Mouse (Mus musculus) C2C12 (cell line): ENCODE results near the gene Msi2. TPM values are rescaled to one million over a fixed set of nuclear protein-coding genes. Genes with fewer than 3 reads are reported as not detected.

Source experiments
- H3K27me3 ChIP-seq: one replicate; pipeline ENCODE4 v1.6.1; 2011; ENCODE audit not compliant: control insufficient read depth, insufficient read depth, insufficient read length
- H3K36me3 ChIP-seq: one replicate; pipeline ENCODE4 v1.6.1; 2011; ENCODE audit not compliant: control insufficient read depth, insufficient read depth
- H3K4me3 ChIP-seq: one replicate; pipeline ENCODE4 v1.5.1; 2011; ENCODE audit warnings: mild to moderate bottlenecking, control low read depth; ENCODE audit not compliant: poor library complexity, insufficient read depth, severe bottlenecking
- H3K79me2 ChIP-seq: one replicate; pipeline ENCODE4 v1.6.1; 2011; ENCODE audit not compliant: control insufficient read depth, insufficient read depth
- H3K79me3 ChIP-seq: one replicate; pipeline ENCODE4 v1.6.1; 2011; ENCODE audit warnings: low read depth, control low read depth
- H3ac ChIP-seq: one replicate; pipeline ENCODE3; 2011; ENCODE audit warnings: low read depth; ENCODE audit not compliant: control insufficient read depth, insufficient read length
- CEBPB ChIP-seq: IDR thresholded peaks from one replicate; pipeline ENCODE4 v1.6.1; 2011; ENCODE audit warnings: low read depth, mild to moderate bottlenecking, control low read depth, moderate library complexity
- CTCF ChIP-seq: IDR thresholded peaks from one replicate; pipeline ENCODE4 v1.5.1; 2011; ENCODE audit not compliant: control insufficient read depth, insufficient read depth, insufficient read length
- FOSL1 ChIP-seq: IDR thresholded peaks from one replicate; pipeline ENCODE4 v1.8.0; 2011; ENCODE audit warnings: mild to moderate bottlenecking, low read length; ENCODE audit not compliant: poor library complexity, insufficient read depth, severe bottlenecking
- MAX ChIP-seq: IDR thresholded peaks from one replicate; pipeline ENCODE4 v1.6.1; 2011; ENCODE audit warnings: mild to moderate bottlenecking, control low read depth
- MYOD1 ChIP-seq: IDR thresholded peaks from one replicate; pipeline ENCODE4 v1.6.1; 2011; ENCODE audit warnings: low read depth; ENCODE audit not compliant: control insufficient read depth, insufficient read length
- MYOG ChIP-seq: IDR thresholded peaks from one replicate; pipeline ENCODE4 v1.6.1; 2011; ENCODE audit not compliant: control insufficient read depth, insufficient read length; ENCODE audit errors: extremely low read depth
- USF1 ChIP-seq: IDR thresholded peaks from one replicate; pipeline ENCODE4 v1.6.1; 2011; ENCODE audit warnings: low read depth, mild to moderate bottlenecking, control low read depth, moderate library complexity
- polyA plus RNA-seq: library from polyadenylated mRNA; unstranded; fragments of >200 nt; fragmentation: generic; extraction: Trizol; gene quantifications from one replicate; pipeline ENCODE4 v1.2.1, GENCODE M21; 2012; ENCODE audit warnings: missing spikeins

Msi2 gene
- polyA plus RNA-seq, 1 experiment, result 8.4 TPM

DNA sequence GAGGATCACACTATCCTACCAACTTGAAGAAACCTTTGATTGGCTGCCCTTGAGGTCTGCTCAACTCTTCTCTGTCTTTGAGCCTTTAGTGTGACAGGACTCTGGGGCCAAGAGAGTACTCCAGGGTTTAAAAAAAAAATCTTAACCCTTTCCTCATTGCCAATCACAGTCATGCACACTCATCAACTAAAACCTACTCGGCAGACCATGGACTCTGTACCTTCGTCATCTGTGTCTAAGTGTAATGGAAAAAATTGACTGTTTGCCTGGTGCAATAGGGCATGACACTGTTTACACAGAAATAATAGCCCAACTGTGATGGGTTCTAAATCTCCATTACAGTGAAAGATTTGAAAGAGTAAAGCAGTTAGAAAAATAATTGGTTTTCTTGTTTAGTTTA lies 186.3 kb downstream of the Msi2 start:
- TF ChIP-seq CEBPB (no peak), MYOG (no peak), USF1 (no peak), FOSL1 (no peak), CTCF (no peak), MYOD1 (no peak), MAX (no peak)
- Histone ChIP-seq H3K4me3 (no peak overlapping the region), H3K36me3 (peaks cover 5% of the 10 kb centered on the region), H3K27me3 (no peaks in the 10 kb centered on the region), H3K79me2 (no peaks in the 10 kb centered on the region), H3ac (no peak overlapping the region), H3K79me3 (no peaks in the 10 kb centered on the region)

DNA sequence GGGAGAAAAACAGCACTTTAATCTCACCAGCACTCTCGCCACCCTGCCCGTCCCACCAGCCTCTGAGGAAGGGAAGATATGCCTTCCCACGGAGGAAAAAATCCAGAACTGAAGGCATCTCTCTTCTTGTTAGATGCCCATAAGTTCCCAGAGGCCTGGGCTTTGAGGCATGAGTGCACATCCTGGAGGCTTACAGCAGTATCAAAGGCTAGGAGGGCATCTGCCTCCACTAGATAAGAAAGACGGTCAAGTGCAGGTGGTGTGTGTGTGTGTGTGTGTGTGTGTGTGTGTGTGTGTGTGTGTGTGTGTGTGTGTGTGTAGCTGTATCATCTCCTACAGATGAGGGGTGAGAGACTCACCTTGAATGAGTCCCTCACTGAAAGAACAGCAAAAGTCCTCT lies 188.3 kb downstream of the Msi2 start:
- Histone ChIP-seq H3K36me3 (peaks cover 5% of the 10 kb centered on the region), H3ac (no peak overlapping the region), H3K79me2 (no peaks in the 10 kb centered on the region), H3K27me3 (no peaks in the 10 kb centered on the region), H3K4me3 (no peak overlapping the region), H3K79me3 (no peaks in the 10 kb centered on the region)
- TF ChIP-seq MYOD1 (no peak), MAX (no peak)

GRCm38 (mm10) chr11:88528522-88529101 lies 189.7 kb downstream of the Msi2 start:
- H3K79me2 ChIP-seq, result peaks cover 7% of the 10 kb centered on the region
- no peak overlapping the region for H3ac ChIP-seq
- H3K27me3 ChIP-seq, result no peaks in the 10 kb centered on the region
- TF ChIP-seq FOSL1 (no peak), USF1 (no peak), CEBPB (no peak), MYOG (no peak), CTCF (no peak), MYOD1 (no peak), MAX (no peak)
- peaks cover 5% of the 10 kb centered on the region for H3K36me3 ChIP-seq
- no peaks in the 10 kb centered on the region for H3K79me3 ChIP-seq
- H3K4me3 ChIP-seq, result no peak overlapping the region

- TF ChIP-seq MYOD1, result no peak
- no peak for TF ChIP-seq MAX
- TF ChIP-seq MYOG, result no peak
- TF ChIP-seq USF1, result no peak
- TF ChIP-seq CTCF, result no peak
- no peak for TF ChIP-seq CEBPB
- no peak for TF ChIP-seq FOSL1
- Histone ChIP-seq H3K79me2 (peaks cover 11% of the 10 kb centered on the region), H3K36me3 (peaks cover 5% of the 10 kb centered on the region), H3ac (no peak overlapping the region), H3K79me3 (peaks cover 3% of the 10 kb centered on the region), H3K27me3 (no peaks in the 10 kb centered on the region), H3K4me3 (no peak overlapping the region)
These were observed 191.6 kb downstream of the Msi2 start for GRCm38 (mm10) chr11:88526711-88527110.

GRCm38 (mm10) chr11:88524790-88525575 lies 193.3 kb downstream of the Msi2 start:
- Histone ChIP-seq H3K79me3 (peaks cover 3% of the 10 kb centered on the region), H3K4me3 (no peak overlapping the region), H3ac (no peak overlapping the region), H3K27me3 (no peaks in the 10 kb centered on the region), H3K79me2 (peaks cover 11% of the 10 kb centered on the region), H3K36me3 (peaks cover 5% of the 10 kb centered on the region)
- TF ChIP-seq MYOD1, result peak; percentile 52
- TF ChIP-seq MYOG, result no peak
- TF ChIP-seq CTCF, result no peak

- peaks cover 11% of the 10 kb centered on the region for H3K79me2 ChIP-seq
- TF ChIP-seq CTCF (no peak), FOSL1 (no peak), MYOG (no peak), CEBPB (no peak), USF1 (no peak), MAX (no peak), MYOD1 (no peak)
- H3K79me3 ChIP-seq, result peaks cover 3% of the 10 kb centered on the region
- H3ac ChIP-seq, result no peak overlapping the region
- peaks cover under 1% of the 10 kb centered on the region for H3K36me3 ChIP-seq
- no peak overlapping the region for H3K4me3 ChIP-seq
- H3K27me3 ChIP-seq, result no peaks in the 10 kb centered on the region
These were observed 193.9 kb downstream of the Msi2 start for GRCm38 (mm10) chr11:88524437-88524789.
